Mouse (Mus musculus) intestine, embryonic 16.5 days (tissue): Measurements from ENCODE around the gene Ppp4r4. TPM values are rescaled to one million over a fixed set of nuclear protein-coding genes. Genes with fewer than 3 reads are reported as not detected.

Experiments
- ATAC-seq: fragments of 200-750 bp; cut with Nextera tagmentation; 2 replicates; pipeline ENCODE4 v1.8.0; 2017; ENCODE audit warnings: moderate TSS enrichment, moderate library complexity
- H3K27ac ChIP-seq: fragments of 300-500 bp; sonication (generic); 2 replicates; pipeline ENCODE4 v1.5.1; 2014; ENCODE audit warnings: mild to moderate bottlenecking, low read length
- H3K27me3 ChIP-seq: fragments of 300-500 bp; sonication (generic); replicated peaks from 2 replicates; pipeline ENCODE4 v1.6.1; 2014; ENCODE audit warnings: low read length, control low read depth, mixed read lengths; ENCODE audit not compliant: control insufficient read depth, insufficient read depth
- H3K36me3 ChIP-seq: fragments of 300-500 bp; sonication (generic); 2 replicates; pipeline ENCODE4 v1.6.1; 2014; ENCODE audit warnings: low read length, control low read depth; ENCODE audit not compliant: control insufficient read depth, insufficient read depth
- H3K4me1 ChIP-seq: fragments of 300-500 bp; sonication (generic); 2 replicates; pipeline ENCODE4 v1.6.1; 2014; ENCODE audit warnings: low read length, control low read depth, mixed read lengths; ENCODE audit not compliant: control insufficient read depth, insufficient read depth
- H3K4me2 ChIP-seq: fragments of 300-500 bp; sonication (generic); 2 replicates; pipeline ENCODE4 v1.6.1; 2014; ENCODE audit warnings: low read depth, low read length, control low read depth
- H3K4me3 ChIP-seq: fragments of 300-500 bp; sonication (generic); 2 replicates; pipeline ENCODE4 v1.5.1; 2014; ENCODE audit warnings: mild to moderate bottlenecking, low read length
- H3K9ac ChIP-seq: fragments of 300-500 bp; sonication (generic); 2 replicates; pipeline ENCODE4 v1.6.1; 2014; ENCODE audit warnings: low read depth, low read length
- H3K9me3 ChIP-seq: fragments of 300-500 bp; sonication (generic); 2 replicates; pipeline ENCODE4 v1.6.1; 2016; ENCODE audit warnings: low read length, control low read depth; ENCODE audit not compliant: control insufficient read depth
- WGBS: fragments of 180-500 bp; shearing (Covaris S2); extraction: QIAGEN DNeasy Blood & Tissue Kit; methylation state at CpG from one replicate; pipeline ENCODE4 v1.1.7; 2014; 5-methylcytosine and 5-hydroxymethylcytosine counted together
- polyA plus RNA-seq: library from polyadenylated mRNA; unstranded; fragments of >200 nt; fragmentation: Nextera tagmentation; extraction: Ambion mirVana; gene quantifications from 2 replicates; pipeline ENCODE4 v1.2.1, GENCODE M21; 2015

Gene Ppp4r4
- polyA plus RNA-seq, 1 experiment from 2014 or later: 0.76 TPM

GRCm38 (mm10) chr12:103598411-103598810 lies 66.3 kb downstream of the Ppp4r4 start:
- Histone ChIP-seq H3K4me3 (no peak overlapping the region), H3K9me3 (no peaks in the 10 kb centered on the region), H3K36me3 (no peaks in the 10 kb centered on the region), H3K27me3 (peaks cover 3% of the 10 kb centered on the region; the same call in 1 of the 2 replicates), H3K9ac (no peak overlapping the region), H3K27ac (no peak overlapping the region), H3K4me2 (no peak overlapping the region), H3K4me1 (no peaks in the 10 kb centered on the region; the same call in 1 of the 2 replicates)
- WGBS: 49% methylated on average over 2 of the region's 2 CpGs
- ATAC-seq: peak; percentile 77

DNA sequence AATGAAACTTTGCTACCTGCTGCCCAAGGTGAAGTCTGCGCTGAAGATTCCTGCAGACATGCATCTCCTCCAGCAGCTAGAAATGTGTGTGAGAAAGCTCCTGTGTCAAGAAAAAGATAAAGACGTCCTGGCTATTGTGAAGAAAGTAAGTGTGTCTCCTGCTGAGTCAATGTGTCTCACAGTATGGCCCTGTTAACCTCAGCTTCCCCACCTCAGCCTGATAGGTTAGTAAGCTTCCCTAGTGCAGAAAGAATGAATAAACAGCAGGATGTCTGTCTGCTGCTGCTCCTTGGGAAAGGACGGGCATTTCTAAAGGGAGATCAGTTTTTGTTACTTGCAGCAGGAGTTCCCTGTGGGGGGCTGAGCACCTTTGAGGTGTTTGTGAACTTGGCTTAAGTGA lies 68.3 kb downstream of the Ppp4r4 start:
- Histone ChIP-seq H3K9ac (no peak overlapping the region), H3K4me1 (no peaks in the 10 kb centered on the region; the same call in 1 of the 2 replicates), H3K4me3 (no peak overlapping the region), H3K36me3 (no peaks in the 10 kb centered on the region), H3K27ac (no peak overlapping the region), H3K9me3 (no peaks in the 10 kb centered on the region), H3K4me2 (no peak overlapping the region), H3K27me3 (no peaks in the 10 kb centered on the region)
- 62% methylated on average over 3 of the region's 3 CpGs for WGBS
- no peak for ATAC-seq

- Histone ChIP-seq H3K27me3 (no peaks in the 10 kb centered on the region), H3K9me3 (no peaks in the 10 kb centered on the region), H3K4me3 (no peak overlapping the region), H3K4me1 (no peaks in the 10 kb centered on the region; the same call in 1 of the 2 replicates), H3K9ac (no peak overlapping the region), H3K36me3 (no peaks in the 10 kb centered on the region), H3K4me2 (no peak overlapping the region), H3K27ac (no peak overlapping the region)
- 86% methylated on average over 3 of the region's 3 CpGs for WGBS
- ATAC-seq: no peak
Observed at GRCm38 (mm10) chr12:103601839-103602238, 69.8 kb downstream of the Ppp4r4 start.

GRCm38 (mm10) chr12:103615141-103615540 lies 83.1 kb downstream of the Ppp4r4 start:
- Histone ChIP-seq H3K27me3 (no peaks in the 10 kb centered on the region), H3K4me1 (no peaks in the 10 kb centered on the region), H3K4me2 (no peak overlapping the region), H3K4me3 (no peak overlapping the region), H3K27ac (no peak overlapping the region), H3K9me3 (no peaks in the 10 kb centered on the region), H3K36me3 (no peaks in the 10 kb centered on the region), H3K9ac (no peak overlapping the region)
- 0 out of 2 replicates have a peak, but pooled peaks have one; percentile 9 for ATAC-seq
- WGBS: 85% methylated on average over 1 of the region's 1 CpGs

DNA sequence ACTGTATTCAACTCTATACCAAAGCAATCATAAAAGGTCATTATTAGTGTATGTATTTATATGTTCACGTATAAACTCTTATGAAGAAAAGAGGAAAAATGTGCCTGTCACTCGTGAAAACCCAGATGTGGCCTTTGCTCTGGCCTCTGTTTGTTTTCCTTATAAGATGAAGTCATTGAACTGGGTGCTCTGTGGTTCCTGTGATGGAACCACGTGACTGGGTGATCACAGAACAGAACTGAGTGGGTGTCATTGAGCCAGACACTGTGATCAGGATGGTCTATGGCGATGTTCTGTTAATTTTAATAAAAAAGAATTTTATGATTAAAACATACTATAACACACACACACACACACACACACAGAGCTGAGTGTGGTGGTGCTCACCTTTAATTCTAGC lies 83.7 kb downstream of the Ppp4r4 start:
- Histone ChIP-seq H3K27ac (no peak overlapping the region), H3K27me3 (no peaks in the 10 kb centered on the region), H3K9me3 (no peaks in the 10 kb centered on the region), H3K4me2 (no peak overlapping the region), H3K36me3 (no peaks in the 10 kb centered on the region), H3K4me3 (no peak overlapping the region), H3K4me1 (no peaks in the 10 kb centered on the region), H3K9ac (no peak overlapping the region)
- WGBS: 72% methylated on average over 4 of the region's 4 CpGs
- ATAC-seq: peak; percentile 44

- H3K9ac ChIP-seq: no peak overlapping the region
- no peaks in the 10 kb centered on the region for H3K36me3 ChIP-seq
- 64% methylated on average over 10 of the region's 10 CpGs for WGBS
- no peaks in the 10 kb centered on the region for H3K9me3 ChIP-seq
- peak; percentile 56 for ATAC-seq
- H3K4me2 ChIP-seq: no peak overlapping the region
- H3K4me1 ChIP-seq: no peaks in the 10 kb centered on the region
- H3K4me3 ChIP-seq: no peak overlapping the region
- no peaks in the 10 kb centered on the region for H3K27me3 ChIP-seq
- no peak overlapping the region for H3K27ac ChIP-seq
Observed at GRCm38 (mm10) chr12:103616860-103617261, 84.8 kb downstream of the Ppp4r4 start.

- Histone ChIP-seq H3K36me3 (no peaks in the 10 kb centered on the region), H3K9ac (no peak within 1 kb of the TSS), H3K9me3 (no peaks in the 10 kb centered on the region), H3K4me2 (no peak within 1 kb of the TSS), H3K4me1 (no peaks in the 10 kb centered on the region), H3K27me3 (no peaks in the 10 kb centered on the region), H3K27ac (no peak within 1 kb of the TSS), H3K4me3 (no peak within 1 kb of the TSS)
- 54% methylated on average over 3 of the region's 3 CpGs for WGBS
- ATAC-seq: peak; percentile 48
Observed at GRCm38 (mm10) chr12:103631203-103631612, 99.1 kb downstream of the Ppp4r4 start, which contains the start of gene Serpina10. Gene Serpina10, minus strand, starts transcription at chr12:103631444.

DNA sequence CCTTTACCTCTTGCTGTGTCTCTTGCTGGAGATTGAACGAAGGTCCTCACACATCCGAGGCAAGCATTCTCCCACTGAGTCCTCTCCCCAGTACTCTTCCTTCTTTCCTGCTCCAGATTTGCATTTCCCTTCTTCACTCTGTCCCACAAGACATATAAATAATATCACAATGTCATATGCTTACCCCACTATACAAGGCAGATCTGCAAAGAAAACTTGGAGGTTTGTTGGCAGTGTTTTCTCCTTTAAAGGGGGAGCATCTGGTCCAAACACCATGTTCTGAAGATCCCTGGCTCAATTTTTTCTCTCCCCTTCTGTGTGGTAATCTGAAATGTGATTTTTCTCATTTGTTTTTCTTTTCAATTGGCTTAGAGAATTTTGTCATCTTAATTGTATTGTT lies 102.3 kb downstream of the Ppp4r4 start:
- WGBS: 89% methylated on average over 2 of the region's 2 CpGs
- no peak overlapping the region for H3K27ac ChIP-seq
- H3K9me3 ChIP-seq: no peaks in the 10 kb centered on the region
- no peaks in the 10 kb centered on the region for H3K4me1 ChIP-seq
- no peak overlapping the region for H3K4me3 ChIP-seq
- no peak for ATAC-seq
- no peaks in the 10 kb centered on the region for H3K36me3 ChIP-seq
- H3K27me3 ChIP-seq: no peaks in the 10 kb centered on the region
- H3K9ac ChIP-seq: no peak overlapping the region
- H3K4me2 ChIP-seq: no peak overlapping the region

DNA sequence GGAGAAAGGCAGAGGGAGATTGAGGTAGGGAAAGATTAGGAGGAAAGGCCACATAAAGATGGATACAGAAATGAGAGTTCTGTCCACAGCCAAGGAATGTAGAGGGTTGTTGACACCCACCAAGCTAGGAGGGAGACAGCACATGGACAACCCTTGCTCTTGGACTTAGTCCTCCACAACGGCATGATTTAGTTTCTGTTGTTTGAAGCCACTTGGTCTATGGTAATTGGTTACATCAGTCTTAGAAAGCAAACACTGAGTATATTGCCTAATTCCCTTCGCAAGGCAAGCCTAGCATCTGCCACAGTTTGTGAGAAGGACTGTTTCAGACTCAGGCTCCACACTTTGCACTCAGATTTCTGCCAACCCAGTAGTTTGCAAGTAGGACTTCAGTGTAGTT lies 103.8 kb downstream of the Ppp4r4 start:
- Histone ChIP-seq H3K9me3 (no peaks in the 10 kb centered on the region), H3K27me3 (no peaks in the 10 kb centered on the region), H3K36me3 (no peaks in the 10 kb centered on the region), H3K4me2 (no peak overlapping the region), H3K9ac (no peak overlapping the region), H3K4me1 (no peaks in the 10 kb centered on the region), H3K27ac (no peak overlapping the region), H3K4me3 (no peak overlapping the region)
- ATAC-seq: no peak
- 69% methylated on average over 2 of the region's 2 CpGs for WGBS

- ATAC-seq: 0 out of 2 replicates have a peak, but pooled peaks have one; percentile 63
- no peak overlapping the region for H3K4me3 ChIP-seq
- no peak overlapping the region for H3K9ac ChIP-seq
- no peak overlapping the region for H3K4me2 ChIP-seq
- 3% methylated on average over 2 of the region's 2 CpGs for WGBS
- no peak overlapping the region for H3K27ac ChIP-seq
- no peaks in the 10 kb centered on the region for H3K4me1 ChIP-seq
- H3K9me3 ChIP-seq: no peaks in the 10 kb centered on the region
- no peaks in the 10 kb centered on the region for H3K36me3 ChIP-seq
- H3K27me3 ChIP-seq: no peaks in the 10 kb centered on the region
Observed at GRCm38 (mm10) chr12:103643336-103643735, 111.3 kb downstream of the Ppp4r4 start.
